Comparison of ENCODE assay signal across 23 mouse cellular contexts in genomic region chr16:45718296-45718695, GRCm38 (mm10). TPM values are rescaled to one million over a fixed set of nuclear protein-coding genes. Genes with fewer than 3 reads are reported as not detected.
DNase-seq lines count a peak whose midpoint lies in the region; ATAC-seq and TF ChIP-seq lines count a peak whose summit lies in the region.
"Had no signal": no experiment of that assay in that cellular context is flagged by ENCODE, and none has a peak within 500 bp of the region (broad histone marks: within the 10 kb centered on the region; RNA-seq: fewer than 3 reads in every experiment).

No protein-coding gene starts in this region.

- H3K4me2 ChIP-seq in midbrain, embryonic 11.5 days, result no peak overlapping the region
- H3K4me2 ChIP-seq in midbrain, embryonic 13.5 days (replicated peaks), result no peak overlapping the region

- H3K4me1 ChIP-seq in cerebellum, adult 2 months (ENCODE audit: control insufficient read depth, insufficient read depth, low read length), result peaks cover 38% of the 10 kb centered on the region
- H3K4me1 ChIP-seq in midbrain, embryonic 11.5 days (ENCODE audit: control insufficient read depth, insufficient read depth, low read length), result peaks cover 10% of the 10 kb centered on the region
- H3K4me1 ChIP-seq in midbrain, embryonic 13.5 days (replicated peaks), result peaks cover 49% of the 10 kb centered on the region

- H3K9me3 ChIP-seq in midbrain, embryonic 11.5 days (ENCODE audit: control insufficient read depth, low read length), result no peaks in the 10 kb centered on the region
- no peaks in the 10 kb centered on the region for H3K9me3 ChIP-seq in midbrain, embryonic 13.5 days
- H3K9me3 ChIP-seq: G1E had no signal

- no peak overlapping the region for H3K4me3 ChIP-seq in cerebellum, adult 2 months (replicated peaks; ENCODE audit: insufficient read depth, low read depth, low read length)
- H3K4me3 ChIP-seq in midbrain, embryonic 11.5 days (ENCODE audit: low read depth, low read length), result no peak overlapping the region
- no peak overlapping the region for H3K4me3 ChIP-seq in midbrain, embryonic 13.5 days (replicated peaks)

- peaks cover 11% of the 10 kb centered on the region for H3K36me3 ChIP-seq in midbrain, embryonic 11.5 days (ENCODE audit: control insufficient read depth, insufficient read depth, low read length)
- peaks cover 81% of the 10 kb centered on the region for H3K36me3 ChIP-seq in midbrain, embryonic 13.5 days
- H3K36me3 ChIP-seq: G1E had no signal

- H3K27ac ChIP-seq in cerebellum, adult 2 months (ENCODE audit: insufficient read depth, low read length), result peak overlapping the region; percentile 26
- H3K27ac ChIP-seq in midbrain, embryonic 11.5 days (ENCODE audit: low read depth, low read length), result no peak overlapping the region
- H3K27ac ChIP-seq in midbrain, embryonic 13.5 days, result no peak overlapping the region; the same call in 1 of the 2 replicates

- 98% methylated on average over 4 of the region's 4 CpGs for WGBS in cerebellum, adult 2 months
- 93% methylated on average over 4 of the region's 4 CpGs for WGBS in midbrain, embryonic 11.5 days
- 96% methylated on average over 4 of the region's 4 CpGs for WGBS in midbrain, embryonic 13.5 days

- no peaks in the 10 kb centered on the region for H3K27me3 ChIP-seq in cerebellum, adult 2 months (ENCODE audit: control insufficient read depth, insufficient read depth, low read length)
- H3K27me3 ChIP-seq in midbrain, embryonic 11.5 days (ENCODE audit: control insufficient read depth, insufficient read depth, low read length), result no peaks in the 10 kb centered on the region
- no peaks in the 10 kb centered on the region for H3K27me3 ChIP-seq in midbrain, embryonic 13.5 days
- H3K27me3 ChIP-seq: CH12.LX, Patski had no signal

- no peak for ATAC-seq in midbrain, embryonic 11.5 days (ENCODE audit: low FRiP score)
- ATAC-seq in midbrain, embryonic 13.5 days, result no peak
- ATAC-seq: activated CD4-positive, CD25-positive, alpha-beta regulatory T cell, adult 4 months; CD4-positive, CD25-positive, alpha-beta regulatory T cell, adult 4 months; Patski had no signal

- DNase-seq in cerebellum, adult 2 months, result no peak
- no peak for DNase-seq in cerebellum, adult 11 months
- peak; percentile 79 for DNase-seq in heart, adult 11 months
- no peak for DNase-seq in heart, adult 18-20 months
- DNase-seq in midbrain, embryonic 11.5 days (ENCODE audit: low spot score, missing footprints), result peak; percentile 76
- DNase-seq: adrenal gland, adult 2 months; adrenal gland, adult 8-10 months; adrenal gland, postnatal 10 days; adrenal gland, postnatal 14 days; adrenal gland, postnatal 25 days; adrenal gland, postnatal 36 days; B cell, adult 2 months; cerebellum, adult 11-12 months; cerebellum, adult 18-20 months; cerebellum, adult 8-10 months had no signal

- TF ChIP-seq POLR2A in cerebellum, adult 2 months (IDR thresholded peaks at IDR 0.05; ENCODE audit: borderline replicate concordance, insufficient read depth, low read length), result no peak

- TF ChIP-seq CTCF in cerebellum, adult 2 months (IDR thresholded peaks at IDR 0.05; ENCODE audit: borderline replicate concordance, insufficient read depth, low read depth, low read length), result no peak

- H3K9ac ChIP-seq in midbrain, embryonic 11.5 days (ENCODE audit: low read length), result no peak overlapping the region
- no peak overlapping the region for H3K9ac ChIP-seq in midbrain, embryonic 13.5 days (replicated peaks)

RNA-seq across cellular contexts. Expression of gene Tagln3, which starts 6.1 kb away (rescaled TPM):
- polyA plus RNA-seq in cerebellum, adult 2 months (2012; rRNA removed), result 808 and 848 TPM in 2 replicates
- under 1 TPM; 0.39 to 0.57 TPM for total RNA-seq in heart, adult 18-20 months (2021)
- polyA plus RNA-seq in midbrain, embryonic 11.5 days (2014; fragmentation: Nextera tagmentation; extraction: Ambion mirVana), result 320 and 334 TPM in 2 replicates
- 569 and 571 TPM in 2 replicates for polyA plus RNA-seq in midbrain, embryonic 13.5 days (2015; fragmentation: Nextera tagmentation; extraction: Ambion mirVana)
- total RNA-seq: G1E, MEL had no signal
- polyA plus RNA-seq: activated CD4-positive, CD25-positive, alpha-beta regulatory T cell, adult 4 months; CD4-positive, CD25-positive, alpha-beta regulatory T cell, adult 4 months; G1E had no signal

RNA-seq across cellular contexts. Expression of gene Abhd10, which starts 24.5 kb away (rescaled TPM):
- polyA plus RNA-seq in cerebellum, adult 2 months (2012; rRNA removed), result 37.3 and 41.0 TPM in 2 replicates
- total RNA-seq in heart, adult 18-20 months (2021), result 10 to 100 TPM; 17.9 to 18.8 TPM
- 48.2 and 48.5 TPM in 2 replicates for polyA plus RNA-seq in midbrain, embryonic 11.5 days (2014; fragmentation: Nextera tagmentation; extraction: Ambion mirVana)
- polyA plus RNA-seq in midbrain, embryonic 13.5 days (2015; fragmentation: Nextera tagmentation; extraction: Ambion mirVana), result 52.6 and 58.8 TPM in 2 replicates

RNA-seq across cellular contexts. Expression of gene Tmprss7, which starts 24.8 kb away (rescaled TPM):
- polyA plus RNA-seq in cerebellum, adult 2 months (2012; rRNA removed), result 2.5 and 2.8 TPM in 2 replicates
- total RNA-seq in heart, adult 18-20 months (2021), result not detected
- polyA plus RNA-seq in midbrain, embryonic 11.5 days (2014; fragmentation: Nextera tagmentation; extraction: Ambion mirVana), result 0.18 and 0.32 TPM in 2 replicates
- polyA plus RNA-seq in midbrain, embryonic 13.5 days (2015; fragmentation: Nextera tagmentation; extraction: Ambion mirVana), result 0.32 and 0.63 TPM in 2 replicates
- total RNA-seq: CH12.LX had no signal
- polyA plus RNA-seq: activated CD4-positive, CD25-positive, alpha-beta regulatory T cell, adult 4 months; C2C12; CD4-positive, CD25-positive, alpha-beta regulatory T cell, adult 4 months; G1E; Patski had no signal

Comparison
In these comparisons a context has a peak if more than half of its experiments do, and no peak if none do; other contexts are left out.
1. DNase-seq: peak in heart, adult 11 months (single experiment) and midbrain, embryonic 11.5 days (single experiment); none in cerebellum, adult 2 months (0 of 2), cerebellum, adult 11 months (single experiment) and heart, adult 18-20 months (0 of 2).